Mouse (Mus musculus): Measurements from ENCODE around the gene Cyp2j5. TPM values are rescaled to one million over a fixed set of nuclear protein-coding genes. Genes with fewer than 3 reads are reported as not detected.

The Cyp2j5 gene
- polyA plus RNA-seq (2017; shearing (Covaris generic)), result not detected

DNA sequence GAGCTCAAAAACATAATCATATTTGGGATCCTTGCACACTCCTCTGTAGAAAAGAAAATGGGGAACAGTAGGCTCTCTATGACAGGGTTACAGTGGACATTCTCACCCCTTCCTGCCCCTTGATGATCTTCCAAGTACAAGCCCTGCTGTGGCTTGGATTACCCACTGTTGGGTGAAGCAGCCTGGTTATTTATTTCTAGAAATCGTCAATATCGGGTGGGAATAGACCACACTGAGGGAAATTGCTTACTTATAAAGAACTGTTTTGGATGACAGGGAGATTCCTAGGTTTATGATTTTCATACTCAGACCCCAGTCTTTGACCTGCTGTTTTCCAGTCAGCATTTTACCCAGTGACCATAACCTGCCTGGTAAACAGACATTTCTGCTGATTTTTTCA, at the start of gene Cyp2j5:
Gene Cyp2j5 (minus strand): TSS at position 164 of the 400 bp plus-strand sequence.

DNA sequence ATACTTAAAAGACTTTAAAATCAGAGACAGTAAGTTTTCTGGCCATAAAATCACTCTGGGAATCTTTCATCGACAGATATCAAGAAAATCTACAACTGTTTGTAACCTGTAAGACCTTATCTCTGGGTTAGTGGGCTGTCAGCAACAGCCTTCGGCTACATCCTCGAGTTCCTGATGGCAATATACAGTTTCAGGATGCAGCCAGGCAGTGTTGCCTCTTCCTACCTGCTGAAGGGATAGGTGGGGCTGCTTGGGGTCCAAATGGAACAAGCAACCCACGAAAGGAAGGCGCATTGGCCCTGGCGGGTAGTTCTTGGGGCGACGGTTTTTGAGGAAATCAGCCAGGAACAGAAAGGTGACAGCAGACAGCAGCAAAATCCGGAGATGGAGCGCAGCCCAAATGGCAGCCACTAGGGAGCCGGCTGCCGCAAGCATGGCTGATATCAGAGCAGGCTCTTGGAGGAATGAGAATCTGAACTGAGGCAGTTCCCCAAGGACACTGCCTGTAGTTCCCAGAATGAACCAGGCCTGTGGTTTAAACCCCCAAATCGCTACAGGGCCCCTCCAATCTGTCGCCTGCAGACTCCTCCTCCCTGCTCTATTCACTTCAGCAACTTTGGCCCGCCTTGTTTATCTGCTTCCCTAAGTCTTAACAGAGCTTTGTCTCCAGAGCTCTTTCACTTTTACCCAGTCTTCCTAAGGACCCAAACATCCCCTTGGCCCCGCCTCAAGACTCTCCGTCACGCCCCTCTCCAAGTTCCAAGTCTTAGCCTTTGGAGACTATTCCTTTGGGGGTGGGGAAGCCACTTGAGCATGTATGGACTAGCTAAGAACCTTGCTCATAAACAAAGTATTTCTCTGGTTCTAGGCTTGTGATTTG, 72.8 kb downstream of the Cyp2j5 start, which contains the start of gene Cyp2j9:
Gene Cyp2j9 (minus strand): TSS at position 668 of the 880 bp plus-strand sequence.

Other genes with a start within 250 kb of the Cyp2j5 start
- under 1 TPM in 1 of 2 experiments, not detected in 1; 0.18 TPM for gene Cyp2j8, start 156.8 kb downstream of the Cyp2j5 start, polyA plus RNA-seq (2017; shearing (Covaris generic))
- under 1 TPM in 1 of 2 experiments, not detected in 1; 0.40 TPM for gene Cyp2j6, start 110.5 kb downstream of the Cyp2j5 start, polyA plus RNA-seq (2017; shearing (Covaris generic))
- gene Cyp2j9, start 72.6 kb downstream of the Cyp2j5 start, polyA plus RNA-seq (2017; shearing (Covaris generic)), result under 1 TPM; 0.20 to 0.87 TPM
- under 1 TPM in 1 of 2 experiments, not detected in 1; 0.49 TPM for gene Gm12695, start 121.0 kb upstream of the Cyp2j5 start, polyA plus RNA-seq (2017; shearing (Covaris generic))

Data from inflammation-experienced regulatory T-cells (primary cell).